Mouse (Mus musculus) heart, embryonic 13.5 days (tissue): Measurements from ENCODE around the gene Mknk1. TPM values are rescaled to one million over a fixed set of nuclear protein-coding genes. Genes with fewer than 3 reads are reported as not detected.
A peak's percentile ranks its signal among the peaks of the same experiment; 100 is the strongest.

ENCODE experiments used
- ATAC-seq: fragments of 200-750 bp; cut with Nextera tagmentation; 2 replicates; pipeline ENCODE4 v1.8.0; 2017; ENCODE audit warnings: moderate TSS enrichment; ENCODE audit not compliant: insufficient number of reproducible peaks, low FRiP score, low TSS enrichment; ENCODE audit errors: extremely low read depth
- H3K27ac ChIP-seq: fragments of 300-500 bp; sonication (generic); replicated peaks from 2 replicates; pipeline ENCODE4 v1.5.1; 2015; ENCODE audit warnings: moderate library complexity, mild to moderate bottlenecking, inconsistent platforms
- H3K27me3 ChIP-seq: fragments of 300-500 bp; sonication (generic); replicated peaks from 2 replicates; pipeline ENCODE4 v1.6.1; 2015; ENCODE audit warnings: mild to moderate bottlenecking, inconsistent platforms
- H3K36me3 ChIP-seq: fragments of 300-500 bp; sonication (generic); 2 replicates; pipeline ENCODE4 v1.6.1; 2015; ENCODE audit warnings: mild to moderate bottlenecking, inconsistent platforms
- H3K4me1 ChIP-seq: fragments of 300-500 bp; sonication (generic); 2 replicates; pipeline ENCODE4 v1.6.1; 2015; ENCODE audit warnings: inconsistent platforms
- H3K4me2 ChIP-seq: fragments of 300-500 bp; sonication (generic); 2 replicates; pipeline ENCODE4 v1.6.1; 2015; ENCODE audit warnings: inconsistent platforms, mild to moderate bottlenecking, moderate library complexity
- H3K4me3 ChIP-seq: fragments of 300-500 bp; sonication (generic); 2 replicates; pipeline ENCODE4 v1.5.1; 2015; ENCODE audit warnings: moderate library complexity, mild to moderate bottlenecking, inconsistent platforms
- H3K9ac ChIP-seq: fragments of 300-500 bp; sonication (generic); 2 replicates; pipeline ENCODE4 v1.6.1; 2015; ENCODE audit warnings: inconsistent platforms, mild to moderate bottlenecking, moderate library complexity
- H3K9me3 ChIP-seq: fragments of 300-500 bp; sonication (generic); 2 replicates; pipeline ENCODE4 v1.6.1; 2016; ENCODE audit warnings: inconsistent platforms
- WGBS: fragments of 180-500 bp; shearing (Covaris S2); methylation state at CpG from one replicate; pipeline ENCODE4 v1.1.7; 2015; ENCODE audit warnings: mixed read lengths; 5-methylcytosine and 5-hydroxymethylcytosine counted together
- polyA plus RNA-seq: library from polyadenylated mRNA; unstranded; fragments of >200 nt; fragmentation: Nextera tagmentation; extraction: Ambion mirVana; gene quantifications from 2 replicates; pipeline ENCODE4 v1.2.1, GENCODE M21; 2015

Gene Mknk1
- polyA plus RNA-seq, 1 experiment from 2014 or later = 18.6 TPM

- no peak for ATAC-seq
Measured at GRCm38 (mm10) chr4:115847377-115847776, 8.4 kb downstream of the Mknk1 start.

GRCm38 (mm10) chr4:115848083-115848482 is 9.1 kb downstream of the Mknk1 start:
- 71% methylated on average over 1 of the region's 1 CpGs for WGBS
- ATAC-seq = no peak
- Histone ChIP-seq H3K27me3 (no peaks in the 10 kb centered on the region), H3K4me1 (peaks cover 57% of the 10 kb centered on the region), H3K36me3 (peaks cover 45% of the 10 kb centered on the region), H3K4me3 (no peak overlapping the region), H3K9ac (no peak overlapping the region), H3K9me3 (no peaks in the 10 kb centered on the region), H3K4me2 (0 out of 2 replicates have a peak overlapping the region, but pooled peaks have one; percentile 3), H3K27ac (peak overlapping the region; percentile 55; the same call in 1 of the 2 replicates)

More at GRCm38 (mm10) chr4:115847377-115847776, 8.4 kb downstream of the Mknk1 start:
- Histone ChIP-seq H3K9ac (no peak overlapping the region), H3K9me3 (no peaks in the 10 kb centered on the region), H3K4me3 (no peak overlapping the region), H3K27me3 (no peaks in the 10 kb centered on the region), H3K36me3 (peaks cover 39% of the 10 kb centered on the region), H3K4me2 (0 out of 2 replicates have a peak overlapping the region, but pooled peaks have one; percentile 3), H3K4me1 (peaks cover 57% of the 10 kb centered on the region), H3K27ac (peak overlapping the region; percentile 21; the same call in 1 of the 2 replicates)
- WGBS = 45% methylated on average over 5 of the region's 5 CpGs

- peak overlapping the region; percentile 55 for H3K27ac ChIP-seq
Measured at GRCm38 (mm10) chr4:115848990-115849677, 10.1 kb downstream of the Mknk1 start.

GRCm38 (mm10) chr4:115850111-115850510 is 11.1 kb downstream of the Mknk1 start:
- Histone ChIP-seq H3K27me3 (no peaks in the 10 kb centered on the region), H3K4me2 (no peak overlapping the region), H3K4me1 (peaks cover 61% of the 10 kb centered on the region), H3K9ac (no peak overlapping the region), H3K36me3 (peaks cover 43% of the 10 kb centered on the region), H3K9me3 (no peaks in the 10 kb centered on the region), H3K4me3 (no peak overlapping the region), H3K27ac (0 out of 2 replicates have a peak overlapping the region, but pooled peaks have one; percentile 55)
- ATAC-seq = no peak
- WGBS = 66% methylated on average over 2 of the region's 2 CpGs

More at GRCm38 (mm10) chr4:115848990-115849677, 10.1 kb downstream of the Mknk1 start:
- peak overlapping the region; percentile 37 for H3K4me2 ChIP-seq
- peaks cover 43% of the 10 kb centered on the region for H3K36me3 ChIP-seq
- H3K9ac ChIP-seq = no peak overlapping the region; the same call in 1 of the 2 replicates
- peaks cover 57% of the 10 kb centered on the region for H3K4me1 ChIP-seq
- H3K4me3 ChIP-seq = no peak overlapping the region
- H3K9me3 ChIP-seq = no peaks in the 10 kb centered on the region
- no peaks in the 10 kb centered on the region for H3K27me3 ChIP-seq
- WGBS = 26% methylated on average over 8 of the region's 8 CpGs
- ATAC-seq = no peak; the same call in 1 of the 2 replicates

GRCm38 (mm10) chr4:115850631-115851030 is 11.6 kb downstream of the Mknk1 start:
- Histone ChIP-seq H3K4me2 (no peak overlapping the region), H3K4me3 (no peak overlapping the region), H3K27me3 (no peaks in the 10 kb centered on the region), H3K36me3 (peaks cover 43% of the 10 kb centered on the region), H3K4me1 (peaks cover 66% of the 10 kb centered on the region), H3K27ac (no peak overlapping the region), H3K9ac (no peak overlapping the region), H3K9me3 (no peaks in the 10 kb centered on the region)
- 72% methylated on average over 2 of the region's 2 CpGs for WGBS
- no peak for ATAC-seq

- Histone ChIP-seq H3K4me1 (peaks cover 73% of the 10 kb centered on the region), H3K4me2 (no peak overlapping the region), H3K9ac (no peak overlapping the region), H3K27me3 (no peaks in the 10 kb centered on the region), H3K27ac (no peak overlapping the region), H3K36me3 (peaks cover 43% of the 10 kb centered on the region), H3K4me3 (no peak overlapping the region), H3K9me3 (no peaks in the 10 kb centered on the region)
- ATAC-seq = no peak
- WGBS = 71% methylated on average over 6 of the region's 6 CpGs
Measured at GRCm38 (mm10) chr4:115851569-115851968, 12.6 kb downstream of the Mknk1 start.

GRCm38 (mm10) chr4:115855100-115855499 is 16.1 kb downstream of the Mknk1 start:
- H3K4me2 ChIP-seq = no peak overlapping the region
- H3K27me3 ChIP-seq = no peaks in the 10 kb centered on the region
- no peak for ATAC-seq
- no peaks in the 10 kb centered on the region for H3K9me3 ChIP-seq
- peaks cover 59% of the 10 kb centered on the region for H3K36me3 ChIP-seq
- H3K9ac ChIP-seq = no peak overlapping the region
- H3K27ac ChIP-seq = no peak overlapping the region
- peaks cover 46% of the 10 kb centered on the region for H3K4me1 ChIP-seq
- no peak overlapping the region for H3K4me3 ChIP-seq
- 48% methylated on average over 6 of the region's 6 CpGs for WGBS

- no peaks in the 10 kb centered on the region for H3K27me3 ChIP-seq
- ATAC-seq = no peak
- H3K36me3 ChIP-seq = peaks cover 60% of the 10 kb centered on the region
- H3K4me3 ChIP-seq = no peak overlapping the region
- H3K9me3 ChIP-seq = no peaks in the 10 kb centered on the region
- peaks cover 42% of the 10 kb centered on the region for H3K4me1 ChIP-seq
- H3K4me2 ChIP-seq = no peak overlapping the region
- 58% methylated on average over 4 of the region's 4 CpGs for WGBS
- no peak overlapping the region for H3K27ac ChIP-seq
- no peak overlapping the region; the same call in 1 of the 2 replicates for H3K9ac ChIP-seq
Measured at GRCm38 (mm10) chr4:115855609-115856008, 16.6 kb downstream of the Mknk1 start.

GRCm38 (mm10) chr4:115856282-115856681 is 17.3 kb downstream of the Mknk1 start:
- Histone ChIP-seq H3K27me3 (no peaks in the 10 kb centered on the region), H3K36me3 (peaks cover 59% of the 10 kb centered on the region), H3K9ac (no peak overlapping the region; the same call in 1 of the 2 replicates), H3K4me2 (no peak overlapping the region), H3K4me3 (no peak overlapping the region), H3K9me3 (no peaks in the 10 kb centered on the region), H3K27ac (no peak overlapping the region), H3K4me1 (peaks cover 35% of the 10 kb centered on the region)
- 34% methylated on average over 4 of the region's 4 CpGs for WGBS
- ATAC-seq = no peak

- H3K4me2 ChIP-seq = no peak overlapping the region
- no peak for ATAC-seq
- H3K27me3 ChIP-seq = no peaks in the 10 kb centered on the region
- no peak overlapping the region for H3K4me3 ChIP-seq
- H3K36me3 ChIP-seq = peaks cover 61% of the 10 kb centered on the region
- H3K9me3 ChIP-seq = no peaks in the 10 kb centered on the region
- 65% methylated on average over 9 of the region's 9 CpGs for WGBS
- H3K9ac ChIP-seq = no peak overlapping the region
- H3K27ac ChIP-seq = no peak overlapping the region
- peaks cover 27% of the 10 kb centered on the region for H3K4me1 ChIP-seq
Measured at GRCm38 (mm10) chr4:115857293-115857883, 18.4 kb downstream of the Mknk1 start.

- Histone ChIP-seq H3K4me1 (no peaks in the 10 kb centered on the region), H3K4me2 (no peak overlapping the region), H3K36me3 (peaks cover 85% of the 10 kb centered on the region), H3K27ac (no peak overlapping the region), H3K9me3 (no peaks in the 10 kb centered on the region), H3K27me3 (no peaks in the 10 kb centered on the region), H3K4me3 (no peak overlapping the region), H3K9ac (no peak overlapping the region)
- no peak for ATAC-seq
- 76% methylated on average over 7 of the region's 7 CpGs for WGBS
Measured at GRCm38 (mm10) chr4:115863352-115863751, 24.4 kb downstream of the Mknk1 start.
